Mouse (Mus musculus) ES-E14 (cell line): ENCODE data around the gene Iqch.

Source experiments
- CHD2 ChIP-seq: IDR thresholded peaks from 2 replicates; pipeline ENCODE4 v1.6.1; 2014; ENCODE audit warnings: mild to moderate bottlenecking, low read depth, low read length, inconsistent platforms
- MAFK ChIP-seq: IDR thresholded peaks from 2 replicates; pipeline ENCODE4 v1.6.1; 2014; ENCODE audit warnings: mild to moderate bottlenecking, low read depth, low read length, inconsistent platforms; ENCODE audit not compliant: insufficient read depth
- ZC3H11A ChIP-seq: IDR thresholded peaks from 2 replicates; pipeline ENCODE4 v1.6.1; 2012; ENCODE audit warnings: low read depth, mild to moderate bottlenecking, inconsistent platforms, low read length, borderline replicate concordance

GRCm38 (mm10) chr9:63614018-63614985 lies 12.0 kb upstream of the Iqch start:
- TF ChIP-seq CHD2 (no peak), MAFK (no peak), ZC3H11A (no peak)
